Mouse (Mus musculus): ENCODE results near the gene Dync2li1. TPM values are rescaled to one million over a fixed set of nuclear protein-coding genes. Genes with fewer than 3 reads are reported as not detected.

Dync2li1 gene
- 0.72 and 2.2 TPM in 2 replicates for polyA plus RNA-seq (2011; ENCODE audit: insufficient read depth, insufficient read length, low replicate concordance, missing spikeins)

DNA sequence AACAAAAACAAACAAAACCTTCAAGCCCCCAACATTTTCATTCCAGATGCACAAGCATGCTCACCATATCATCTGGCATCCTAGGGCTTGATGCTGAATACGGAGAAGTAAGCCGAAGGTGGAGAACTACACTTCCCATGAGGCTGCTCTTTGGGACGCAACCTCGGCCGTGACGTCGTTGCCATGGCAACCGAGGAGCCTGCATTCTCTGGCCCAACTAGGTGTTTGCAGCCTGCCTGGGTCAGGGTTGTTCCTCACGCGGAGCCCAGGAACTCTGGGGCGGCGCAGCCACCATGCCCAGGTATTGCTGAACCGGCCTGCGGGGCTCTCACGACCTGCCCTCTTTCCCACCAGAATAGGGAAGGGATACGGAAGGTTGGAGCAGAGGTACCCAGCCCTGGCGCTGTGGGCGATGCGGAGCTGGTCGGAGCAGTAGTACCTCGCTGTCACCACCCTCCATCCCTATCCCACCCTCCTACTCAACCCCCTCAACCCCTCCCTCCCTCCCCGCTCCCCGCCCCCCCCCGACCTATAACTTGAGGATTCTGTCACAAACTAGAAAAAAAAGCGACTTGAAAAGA lies at the start of gene Dync2li1:
Gene Dync2li1, plus strand, starts transcription at position 221 of the 581 bp plus-strand sequence.
- H3K4me1 ChIP-seq (ENCODE audit: control insufficient read depth, insufficient read depth, low read length), result no peaks in the 10 kb centered on the region
- no peak within 1 kb of the TSS for H3K27ac ChIP-seq (ENCODE audit: control insufficient read depth, insufficient read depth, low read depth, low read length, poor library complexity)
- TF ChIP-seq CTCF (IDR thresholded peaks at IDR 0.05; ENCODE audit: control insufficient read depth, insufficient read depth, low read length) (no peak), POLR2A (IDR thresholded peaks at IDR 0.05; ENCODE audit: borderline replicate concordance, control insufficient read depth, low read depth, low read length) (peak; percentile 34; the same call in 1 of the 2 replicates)
- H3K4me3 ChIP-seq (replicated peaks; ENCODE audit: control insufficient read depth, low read depth, low read length), result peak within 1 kb of the TSS; percentile 65
- WGBS, result 4% methylated on average over 25 of the region's 25 CpGs

DNA sequence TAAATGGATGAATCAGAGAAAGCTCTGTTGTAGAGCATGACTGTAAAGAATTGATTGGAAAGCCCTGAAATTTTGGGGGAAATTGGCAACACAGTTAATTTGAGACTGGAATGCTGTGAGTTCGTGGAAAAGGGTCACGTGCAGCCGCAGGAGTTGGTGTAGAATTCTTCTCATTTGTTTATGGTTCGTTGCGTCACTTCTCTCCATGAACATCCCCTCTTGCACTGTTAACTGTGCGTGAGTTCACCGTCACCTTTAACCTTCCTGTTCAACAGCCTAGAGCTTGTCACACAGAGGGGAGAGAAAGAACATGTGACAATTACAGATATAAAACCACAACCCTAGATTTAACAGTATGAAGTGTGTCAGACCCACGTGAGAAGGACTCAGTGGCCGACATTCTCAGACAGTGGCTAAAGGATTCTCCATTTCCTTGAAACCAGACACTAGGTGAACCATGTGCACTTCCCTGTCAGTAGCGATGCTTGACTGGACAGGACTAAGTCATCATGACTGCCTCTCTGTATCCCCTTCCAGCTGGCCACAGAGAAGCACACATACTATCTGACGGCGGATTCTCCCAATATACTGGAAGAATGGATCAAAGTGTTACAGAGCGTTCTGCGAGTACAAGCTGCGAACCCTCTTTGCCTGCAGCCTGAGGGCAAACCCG lies 49.5 kb upstream of the Dync2li1 start:
- 61% methylated on average over 16 of the region's 16 CpGs for whole genome bisulfite sequencing
- H3K4me3 ChIP-seq (replicated peaks; ENCODE audit: control insufficient read depth, low read depth, low read length), result no peak overlapping the region
- TF ChIP-seq CTCF (IDR thresholded peaks at IDR 0.05; ENCODE audit: control insufficient read depth, insufficient read depth, low read length), result no peak
- no peak for TF ChIP-seq POLR2A (IDR thresholded peaks at IDR 0.05; ENCODE audit: borderline replicate concordance, control insufficient read depth, low read depth, low read length)
- no peak overlapping the region for H3K27ac ChIP-seq (ENCODE audit: control insufficient read depth, insufficient read depth, low read depth, low read length, poor library complexity)
- H3K4me1 ChIP-seq (ENCODE audit: control insufficient read depth, insufficient read depth, low read length), result no peaks in the 10 kb centered on the region; the same call in 1 of the 2 replicates

DNA sequence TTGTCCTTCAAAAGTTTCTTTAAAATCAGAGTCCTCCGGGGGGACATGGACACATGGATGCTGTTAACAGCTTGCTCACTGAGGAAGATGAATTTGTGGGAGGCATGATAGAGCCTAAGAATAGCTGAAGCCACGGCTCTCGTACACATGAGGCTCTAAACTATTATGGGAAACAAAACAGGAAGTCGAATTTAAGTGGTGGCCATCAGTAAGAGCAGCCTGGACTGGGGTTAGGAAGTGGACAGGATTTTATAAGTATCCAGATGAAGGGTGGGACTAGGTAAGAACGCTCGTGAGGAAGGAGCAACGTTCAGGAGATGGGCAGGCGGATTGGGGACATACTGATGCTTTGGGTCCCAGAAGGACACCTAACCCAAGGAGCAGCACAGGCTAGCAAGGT lies 47.0 kb upstream of the Dync2li1 start:
- Histone ChIP-seq H3K27ac (ENCODE audit: control insufficient read depth, insufficient read depth, low read depth, low read length, poor library complexity) (no peak overlapping the region), H3K4me3 (replicated peaks; ENCODE audit: control insufficient read depth, low read depth, low read length) (no peak overlapping the region), H3K4me1 (ENCODE audit: control insufficient read depth, insufficient read depth, low read length) (no peaks in the 10 kb centered on the region)
- TF ChIP-seq CTCF (IDR thresholded peaks at IDR 0.05; ENCODE audit: control insufficient read depth, insufficient read depth, low read length) (no peak), POLR2A (IDR thresholded peaks at IDR 0.05; ENCODE audit: borderline replicate concordance, control insufficient read depth, low read depth, low read length) (no peak)
- WGBS, result 35% methylated on average over 8 of the region's 8 CpGs

DNA sequence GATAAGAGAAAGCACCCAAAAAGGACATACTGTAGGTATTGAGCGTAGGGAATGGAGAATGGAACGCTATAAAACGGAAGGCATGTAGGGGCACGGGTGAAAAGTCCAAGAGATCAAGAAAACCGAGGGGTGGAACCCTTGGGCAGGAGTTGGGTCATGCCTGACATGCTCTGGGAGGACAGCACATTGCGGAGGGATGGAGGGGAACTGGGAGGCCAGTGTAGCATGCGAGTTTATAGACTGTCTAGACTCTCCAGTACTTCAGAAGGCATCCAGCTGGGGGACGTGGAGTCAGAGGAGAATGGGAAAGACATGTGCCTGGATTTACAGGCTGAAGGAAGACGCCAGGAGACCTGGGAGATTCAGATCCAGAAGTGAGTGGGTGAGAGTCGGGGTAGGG lies 46.5 kb upstream of the Dync2li1 start:
- TF ChIP-seq POLR2A (IDR thresholded peaks at IDR 0.05; ENCODE audit: borderline replicate concordance, control insufficient read depth, low read depth, low read length) (no peak), CTCF (IDR thresholded peaks at IDR 0.05; ENCODE audit: control insufficient read depth, insufficient read depth, low read length) (no peak)
- no peak overlapping the region for H3K4me3 ChIP-seq (replicated peaks; ENCODE audit: control insufficient read depth, low read depth, low read length)
- no peaks in the 10 kb centered on the region for H3K4me1 ChIP-seq (ENCODE audit: control insufficient read depth, insufficient read depth, low read length)
- H3K27ac ChIP-seq (ENCODE audit: control insufficient read depth, insufficient read depth, low read depth, low read length, poor library complexity), result no peak overlapping the region
- WGBS, result 81% methylated on average over 10 of the region's 10 CpGs

DNA sequence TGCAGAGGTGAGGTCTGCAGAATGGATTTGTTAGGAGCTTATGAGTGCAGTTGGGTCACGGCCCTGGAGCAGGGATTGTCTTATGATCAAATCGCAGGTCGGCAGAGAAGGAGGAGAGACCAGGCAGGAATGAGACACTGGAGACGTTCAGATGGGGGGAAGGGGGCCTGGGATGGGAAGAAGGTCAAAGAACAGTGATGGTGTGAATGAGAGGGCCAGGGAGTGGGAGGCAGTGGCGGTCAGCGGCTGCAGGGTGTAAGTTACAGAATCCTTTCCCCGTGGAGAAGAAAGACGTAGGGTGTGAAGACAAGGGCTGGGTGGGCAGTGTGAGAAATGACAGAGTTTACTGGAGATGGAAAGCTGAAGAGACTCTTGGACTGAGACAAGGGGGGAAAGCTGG lies 45.5 kb upstream of the Dync2li1 start:
- no peak for TF ChIP-seq CTCF (IDR thresholded peaks at IDR 0.05; ENCODE audit: control insufficient read depth, insufficient read depth, low read length)
- no peak for TF ChIP-seq POLR2A (IDR thresholded peaks at IDR 0.05; ENCODE audit: borderline replicate concordance, control insufficient read depth, low read depth, low read length)
- Histone ChIP-seq H3K4me3 (replicated peaks; ENCODE audit: control insufficient read depth, low read depth, low read length) (no peak overlapping the region), H3K4me1 (ENCODE audit: control insufficient read depth, insufficient read depth, low read length) (no peaks in the 10 kb centered on the region), H3K27ac (ENCODE audit: control insufficient read depth, insufficient read depth, low read depth, low read length, poor library complexity) (no peak overlapping the region)
- 82% methylated on average over 8 of the region's 8 CpGs for WGBS

DNA sequence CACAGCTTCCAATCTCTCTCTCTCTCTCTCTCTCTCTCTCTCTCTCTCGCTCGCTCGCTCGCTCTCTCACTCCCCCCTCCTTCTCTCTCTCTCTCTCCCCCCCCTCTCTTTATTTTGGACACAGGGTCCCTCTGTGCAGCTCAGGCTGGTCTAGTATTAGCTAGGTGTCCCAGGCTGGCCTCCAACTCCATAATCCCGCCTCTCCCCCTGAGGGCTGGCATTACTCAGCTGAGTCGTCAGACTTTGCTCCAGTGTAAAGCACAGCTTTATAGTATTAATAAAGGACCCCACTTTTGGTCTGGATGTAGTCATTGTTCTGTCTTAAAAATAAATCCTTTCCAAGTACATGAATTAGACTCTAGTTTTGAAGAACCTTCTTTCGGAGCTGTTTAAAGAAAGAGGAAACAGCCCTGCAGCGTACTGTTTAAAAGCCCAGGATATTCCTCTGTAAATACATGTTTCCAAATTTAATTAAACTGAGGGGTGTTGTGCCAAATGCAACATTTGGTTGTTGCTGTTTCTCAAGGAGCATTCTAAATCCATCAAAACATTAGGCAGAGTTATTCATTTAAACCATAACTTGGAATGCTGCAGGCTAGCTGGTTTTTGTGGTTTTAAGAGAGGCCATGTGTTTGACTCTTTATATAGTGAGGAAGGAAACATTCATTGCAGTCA lies 44.4 kb upstream of the Dync2li1 start:
- no peak overlapping the region for H3K27ac ChIP-seq (ENCODE audit: control insufficient read depth, insufficient read depth, low read depth, low read length, poor library complexity)
- no peaks in the 10 kb centered on the region for H3K4me1 ChIP-seq (ENCODE audit: control insufficient read depth, insufficient read depth, low read length)
- whole genome bisulfite sequencing, result 55% methylated on average over 8 of the region's 8 CpGs
- no peak overlapping the region for H3K4me3 ChIP-seq (replicated peaks; ENCODE audit: control insufficient read depth, low read depth, low read length)
- TF ChIP-seq POLR2A (IDR thresholded peaks at IDR 0.05; ENCODE audit: borderline replicate concordance, control insufficient read depth, low read depth, low read length) (no peak), CTCF (IDR thresholded peaks at IDR 0.05; ENCODE audit: control insufficient read depth, insufficient read depth, low read length) (no peak)

DNA sequence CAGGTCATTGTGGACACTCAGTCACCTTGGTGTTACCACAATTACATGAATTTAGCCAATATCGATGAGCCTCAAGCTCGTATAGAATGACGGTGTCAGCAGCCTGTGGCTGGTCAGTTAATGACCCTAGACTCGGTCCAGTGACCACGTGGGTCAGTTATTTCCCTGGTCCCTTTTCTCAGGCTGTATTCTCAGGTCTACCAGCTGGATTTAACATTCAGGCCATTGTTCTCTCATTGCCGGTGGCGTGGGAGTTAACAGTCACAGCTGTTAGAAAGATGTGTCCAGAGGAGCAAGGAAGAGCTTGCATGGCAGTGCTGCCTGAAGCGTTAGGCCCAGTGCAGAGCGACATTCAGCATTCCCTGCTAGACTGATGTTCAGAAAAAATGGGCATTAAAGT lies 42.2 kb upstream of the Dync2li1 start:
- no peaks in the 10 kb centered on the region for H3K4me1 ChIP-seq (ENCODE audit: control insufficient read depth, insufficient read depth, low read length)
- H3K27ac ChIP-seq (ENCODE audit: control insufficient read depth, insufficient read depth, low read depth, low read length, poor library complexity), result no peak overlapping the region
- no peak for TF ChIP-seq POLR2A (IDR thresholded peaks at IDR 0.05; ENCODE audit: borderline replicate concordance, control insufficient read depth, low read depth, low read length)
- TF ChIP-seq CTCF (IDR thresholded peaks at IDR 0.05; ENCODE audit: control insufficient read depth, insufficient read depth, low read length), result no peak
- 83% methylated on average over 9 of the region's 9 CpGs for WGBS
- no peak overlapping the region for H3K4me3 ChIP-seq (replicated peaks; ENCODE audit: control insufficient read depth, low read depth, low read length)

DNA sequence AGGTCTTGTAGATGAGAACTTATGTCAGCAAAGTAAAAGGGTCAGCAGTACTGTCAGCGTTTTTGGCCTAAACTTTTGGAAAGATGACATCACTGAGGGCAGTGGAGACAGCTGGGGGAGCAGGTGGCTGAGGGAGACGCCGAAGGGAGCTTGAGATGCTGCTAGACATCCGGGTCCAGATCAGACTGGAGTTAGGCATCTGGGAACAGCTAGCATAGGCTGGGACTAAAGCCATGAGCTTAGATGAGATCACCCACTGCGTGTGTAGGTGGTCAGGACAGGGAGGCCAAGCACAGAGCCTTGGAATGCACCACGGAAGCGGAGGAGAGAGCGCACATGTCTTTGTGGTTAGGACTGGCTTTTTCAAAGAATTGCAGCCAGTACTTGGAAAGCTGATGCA lies 41.2 kb upstream of the Dync2li1 start:
- 77% methylated on average over 8 of the region's 8 CpGs for WGBS
- Histone ChIP-seq H3K4me1 (ENCODE audit: control insufficient read depth, insufficient read depth, low read length) (no peaks in the 10 kb centered on the region), H3K4me3 (replicated peaks; ENCODE audit: control insufficient read depth, low read depth, low read length) (no peak overlapping the region), H3K27ac (ENCODE audit: control insufficient read depth, insufficient read depth, low read depth, low read length, poor library complexity) (no peak overlapping the region)
- TF ChIP-seq POLR2A (IDR thresholded peaks at IDR 0.05; ENCODE audit: borderline replicate concordance, control insufficient read depth, low read depth, low read length) (no peak), CTCF (IDR thresholded peaks at IDR 0.05; ENCODE audit: control insufficient read depth, insufficient read depth, low read length) (no peak)
